Mouse (Mus musculus) R1 (cell line): ENCODE results near the gene Dnajc19.
"Not testable (repeated sequence)": the region's sequence is repeated elsewhere in the genome, so short reads cannot be mapped to it uniquely, and the experiment has no call there.

Experiments used
- DNase-seq: peaks from one replicate; pipeline ENCODE4 v3.0.0-alpha.2; 2018; ENCODE audit warnings: low read depth, low spot score

Gene Dnajc19

GRCm38 (mm10) chr3:34080900-34081662 is at the start of gene Dnajc19:
Dnajc19 (minus strand) TSS chr3:34081321.
- peak; percentile 92 for DNase-seq

- no peak for DNase-seq
Measured at GRCm38 (mm10) chr3:34129957-34130356, 48.8 kb upstream of the Dnajc19 start.

GRCm38 (mm10) chr3:34121311-34121710 is 40.2 kb upstream of the Dnajc19 start:
- DNase-seq = no peak

- no peak for DNase-seq
Measured at GRCm38 (mm10) chr3:34120791-34121190, 39.7 kb upstream of the Dnajc19 start.

- no peak for DNase-seq
Measured at GRCm38 (mm10) chr3:34119869-34120268, 38.7 kb upstream of the Dnajc19 start.

- DNase-seq = no peak
Measured at GRCm38 (mm10) chr3:34115806-34116205, 34.7 kb upstream of the Dnajc19 start.

- no peak for DNase-seq
Measured at GRCm38 (mm10) chr3:34111941-34112685, 31.0 kb upstream of the Dnajc19 start.

GRCm38 (mm10) chr3:34107631-34108030 is 26.5 kb upstream of the Dnajc19 start:
- no peak for DNase-seq

GRCm38 (mm10) chr3:34106421-34106820 is 25.3 kb upstream of the Dnajc19 start:
- DNase-seq = no peak

GRCm38 (mm10) chr3:34103902-34104672 is 23.0 kb upstream of the Dnajc19 start:
- DNase-seq = no peak

GRCm38 (mm10) chr3:34102891-34103290 is 21.8 kb upstream of the Dnajc19 start:
- DNase-seq = peak; percentile 52

GRCm38 (mm10) chr3:34083655-34084054 is 2.5 kb upstream of the Dnajc19 start:
- DNase-seq = no peak

GRCm38 (mm10) chr3:34081929-34082328 is 808 bp upstream of the Dnajc19 start:
- no peak for DNase-seq

GRCm38 (mm10) chr3:34076058-34076759 is 4.9 kb downstream of the Dnajc19 start:
- no peak for DNase-seq

- DNase-seq = no peak
Measured at GRCm38 (mm10) chr3:34072726-34073125, 8.4 kb downstream of the Dnajc19 start.

GRCm38 (mm10) chr3:34068943-34069342 is 12.2 kb downstream of the Dnajc19 start:
- DNase-seq = not testable (repeated sequence)

- no peak for DNase-seq
Measured at GRCm38 (mm10) chr3:34062352-34062751, 18.8 kb downstream of the Dnajc19 start.

GRCm38 (mm10) chr3:34041990-34042389 is 39.1 kb downstream of the Dnajc19 start:
- no peak for DNase-seq

GRCm38 (mm10) chr3:34035706-34036105 is 45.4 kb downstream of the Dnajc19 start:
- DNase-seq = peak; percentile 93

GRCm38 (mm10) chr3:34034803-34035202 is 46.3 kb downstream of the Dnajc19 start:
- no peak for DNase-seq

- DNase-seq = no peak
Measured at GRCm38 (mm10) chr3:34033720-34034364, 47.3 kb downstream of the Dnajc19 start.
